Mouse (Mus musculus) erythroblast, embryonic 14.5 days (primary cell): ENCODE measurements at regions not wholly inside any gene's neighbourhood (a gene's known extent, or its start where the extent isn't known, plus 50 kb on each side); places are given as distances from the start of the nearest gene placed in this dataset.

Source experiments
- GATA1 ChIP-seq: IDR thresholded peaks from 2 replicates; pipeline ENCODE4 v1.6.1; 2012; ENCODE audit warnings: low read length, inconsistent platforms, mixed read lengths
- TAL1 ChIP-seq: IDR thresholded peaks from 3 replicates; pipeline ENCODE4 v1.6.1; 2012; ENCODE audit warnings: low read length, inconsistent platforms, mixed read lengths

DNA sequence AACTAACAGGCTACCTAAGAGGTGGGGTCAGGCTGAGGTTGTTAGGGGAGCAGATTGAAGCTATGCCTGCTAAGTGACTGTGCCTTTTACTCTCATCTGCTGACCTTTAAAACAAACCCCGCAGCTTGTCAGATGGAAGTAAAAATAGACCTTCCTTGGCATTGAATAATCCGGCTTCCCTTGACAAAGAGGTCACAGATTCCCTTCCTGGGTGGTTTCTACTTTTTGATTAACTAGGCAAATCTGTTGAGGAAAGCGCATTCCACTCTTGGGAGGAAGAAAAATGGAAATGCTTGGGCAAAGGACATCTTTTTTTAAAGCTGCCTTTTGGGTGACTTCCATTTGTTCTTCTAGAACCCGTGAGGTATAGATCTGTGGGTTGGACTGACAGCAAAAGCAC lies 72.3 kb upstream of the Cpne4 start:
- TF ChIP-seq TAL1: no peak
- TF ChIP-seq GATA1: no peak
